Mouse (Mus musculus): ENCODE results near the gene Olfr347.

Gene Olfr347

DNA sequence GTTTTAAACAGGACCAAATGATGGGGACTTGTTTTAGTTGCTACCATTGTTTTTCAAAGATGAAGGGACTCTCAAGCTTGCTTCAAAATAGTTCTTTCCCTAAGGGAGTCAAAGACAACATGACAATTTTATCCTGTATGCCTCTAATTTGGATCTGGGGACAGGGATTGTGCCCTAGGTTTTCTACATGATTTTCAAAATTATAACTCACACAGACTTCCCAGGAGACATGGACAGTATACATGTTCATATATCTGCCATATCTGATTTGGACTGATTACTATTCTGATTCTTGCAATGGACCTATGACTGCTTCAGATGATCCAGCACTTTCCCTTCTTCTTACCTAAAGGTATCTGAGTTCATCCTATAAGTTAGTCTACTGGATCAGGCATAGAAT lies at the start of gene Olfr347:
TSS of gene Olfr347 (plus strand) at position 301 of the 400 bp plus-strand sequence.
- no peak for DNase-seq

DNA sequence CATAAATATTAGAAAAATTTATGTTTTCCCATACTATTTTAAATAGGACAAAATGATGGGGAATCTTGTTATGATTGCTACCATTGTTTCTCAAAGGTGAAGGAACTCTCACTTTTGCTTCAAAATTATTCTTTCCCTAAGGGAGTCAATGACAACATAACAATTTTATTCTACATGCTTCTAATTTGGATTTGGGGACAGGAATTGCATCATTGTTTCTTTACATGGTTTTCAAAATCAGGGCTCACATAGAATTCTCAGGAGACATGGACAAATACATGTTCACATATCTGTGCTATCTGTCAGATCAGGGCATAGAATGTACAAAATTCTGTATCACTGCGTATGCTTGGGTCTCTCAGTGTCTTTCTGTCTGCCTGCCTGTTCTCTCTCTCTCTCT lies 46.2 kb upstream of the Olfr347 start, which contains the start of gene Olfr346:
TSS of gene Olfr346 (plus strand) at position 301 of the 400 bp plus-strand sequence.
- DNase-seq, result no peak

DNA sequence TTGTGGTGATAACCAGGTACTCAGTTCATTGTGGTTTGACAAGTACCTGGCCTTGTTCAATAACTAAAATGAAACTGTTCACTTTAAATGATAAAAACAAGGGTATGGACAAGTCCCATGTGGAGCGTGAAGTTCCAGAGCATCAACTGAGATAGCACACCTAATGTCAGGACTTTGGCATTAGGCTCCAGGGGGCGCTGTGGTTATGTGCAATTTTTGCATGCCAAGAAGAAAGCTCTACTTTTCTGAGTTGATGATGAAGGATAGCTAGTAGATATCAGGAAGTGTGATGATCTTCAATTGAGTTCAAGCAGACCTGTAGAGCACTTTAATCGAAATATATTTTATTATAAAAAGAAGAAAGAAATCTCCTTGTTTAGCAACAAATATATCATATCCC lies 4.5 kb downstream of the Olfr347 start:
- DNase-seq, result no peak

GRCm38 (mm10) chr2:36783976-36784375 lies 52.3 kb downstream of the Olfr347 start, which contains the start of gene Olfr348:
Gene Olfr348, plus strand, starts transcription at chr2:36784276.
- no peak for DNase-seq
